Mouse (Mus musculus) forelimb bud, embryonic 11.5 days (tissue): ENCODE results near the gene Spn.
"Not testable (repeated sequence)": the region's sequence is repeated elsewhere in the genome, so short reads cannot be mapped to it uniquely, and the experiment has no call there.

ENCODE experiments used
- DNase-seq: peaks from one replicate; pipeline ENCODE4 v3.0.0-alpha.2; 2012; ENCODE audit warnings: low read depth, low spot score

Gene Spn

DNA sequence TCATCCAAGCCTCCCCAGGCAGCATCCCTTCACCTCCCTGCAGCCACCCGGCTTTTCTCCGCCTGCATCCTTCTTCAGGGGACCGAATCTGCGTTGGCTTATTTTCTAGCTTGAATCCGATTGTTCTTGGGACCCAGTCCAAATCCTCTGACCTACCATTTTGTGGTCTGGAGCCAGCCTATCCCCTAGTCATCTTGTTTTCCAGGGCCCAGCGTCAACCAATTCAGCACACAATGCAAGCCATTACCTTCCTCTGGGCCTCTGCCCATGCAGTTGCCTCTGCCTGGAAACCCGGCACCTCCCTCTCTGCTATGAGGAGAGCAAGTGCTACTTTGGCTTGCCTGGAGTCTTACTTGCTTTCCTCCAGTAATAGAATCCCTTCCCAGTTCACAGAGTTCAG is 32.1 kb downstream of the Spn start:
- DNase-seq, result no peak

- DNase-seq, result peak; percentile 95
Observed at GRCm38 (mm10) chr7:127104560-127105332, 32.9 kb downstream of the Spn start.

GRCm38 (mm10) chr7:127103960-127104359 is 33.7 kb downstream of the Spn start:
- DNase-seq, result no peak

DNA sequence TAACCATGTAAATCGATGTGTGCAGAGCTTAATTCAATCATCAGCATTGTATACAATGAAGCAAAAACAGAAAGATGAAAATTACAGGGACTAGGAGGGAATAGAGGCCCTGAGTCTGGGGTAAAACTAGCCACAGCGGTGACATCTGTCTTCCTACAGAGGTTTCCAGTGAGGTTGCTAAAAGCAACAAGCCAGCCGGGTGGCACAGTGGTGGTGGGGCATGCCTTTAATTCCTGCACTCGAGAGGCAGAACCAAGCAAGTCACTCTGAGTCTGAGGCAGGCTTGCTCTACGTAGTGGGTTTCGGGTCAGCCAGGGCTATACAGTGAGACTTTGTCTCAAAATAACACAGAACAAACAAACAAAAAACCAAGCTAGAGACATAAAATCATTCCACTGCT is 35.5 kb downstream of the Spn start:
- no peak for DNase-seq

DNA sequence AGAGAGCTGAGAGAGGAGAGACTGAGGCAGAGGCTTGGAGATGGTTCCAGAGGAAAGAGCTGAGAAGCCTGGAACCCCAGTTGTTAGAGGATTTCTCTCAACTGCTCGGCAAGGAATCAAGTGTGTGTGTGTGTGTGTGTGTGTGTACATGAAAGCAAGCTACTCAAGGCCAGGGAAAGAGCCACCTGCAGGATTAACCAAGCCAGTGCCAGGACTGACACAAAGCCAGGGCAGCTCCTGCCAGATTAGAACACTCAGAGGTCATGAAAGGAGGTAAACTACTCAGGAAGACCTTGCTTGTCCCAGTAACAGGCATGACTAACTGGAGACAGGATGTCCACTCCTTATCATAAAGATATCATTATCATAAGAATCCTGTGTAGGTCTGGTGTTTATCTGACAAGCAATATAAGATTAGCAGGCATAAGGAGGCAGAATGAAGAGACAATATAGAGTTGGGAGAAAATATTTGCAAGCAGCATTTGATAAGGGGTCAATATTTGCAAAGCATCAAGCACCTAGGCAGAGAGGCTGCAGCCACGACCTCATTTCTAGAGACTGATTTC is 36.1 kb downstream of the Spn start:
- no peak for DNase-seq

DNA sequence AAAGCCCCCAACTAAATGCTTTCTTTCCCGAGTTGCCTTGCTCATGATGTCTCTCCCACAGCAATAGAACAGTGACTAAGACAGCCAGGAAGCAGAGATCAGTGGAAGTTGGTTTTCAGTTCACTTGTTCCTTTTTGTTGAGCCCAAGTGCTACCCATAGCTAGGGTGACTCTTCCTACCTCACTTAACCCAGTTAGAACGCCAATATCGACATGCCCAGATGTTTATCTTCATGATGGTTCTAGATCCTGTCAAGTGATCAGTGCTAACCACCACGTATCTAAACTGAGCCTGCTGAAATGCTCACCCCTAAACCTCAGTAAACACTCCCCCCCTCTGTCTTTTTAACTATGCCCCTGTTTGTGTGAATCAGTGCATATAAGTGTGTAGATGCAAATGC is 38.1 kb downstream of the Spn start:
- DNase-seq, result no peak

DNA sequence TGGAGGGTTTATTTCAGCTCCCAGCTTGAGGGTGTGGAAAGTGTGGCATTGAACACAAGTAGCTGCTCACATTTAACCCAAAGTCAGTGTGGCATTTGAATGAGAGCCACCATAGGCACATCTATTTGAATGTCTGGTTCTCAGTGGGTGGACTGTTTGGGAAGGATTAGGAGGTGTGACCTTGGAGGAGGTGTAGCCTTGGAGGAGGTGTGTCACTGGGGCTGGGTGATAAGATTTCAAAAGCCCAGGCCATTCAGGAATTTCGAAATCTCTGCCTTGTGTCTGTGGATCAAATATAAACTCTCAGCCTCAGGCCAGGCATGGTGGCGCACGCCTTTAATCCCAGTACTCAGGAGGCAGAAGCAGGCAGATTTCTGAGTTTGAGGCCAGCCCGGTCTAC is 38.7 kb downstream of the Spn start:
- no peak for DNase-seq

DNA sequence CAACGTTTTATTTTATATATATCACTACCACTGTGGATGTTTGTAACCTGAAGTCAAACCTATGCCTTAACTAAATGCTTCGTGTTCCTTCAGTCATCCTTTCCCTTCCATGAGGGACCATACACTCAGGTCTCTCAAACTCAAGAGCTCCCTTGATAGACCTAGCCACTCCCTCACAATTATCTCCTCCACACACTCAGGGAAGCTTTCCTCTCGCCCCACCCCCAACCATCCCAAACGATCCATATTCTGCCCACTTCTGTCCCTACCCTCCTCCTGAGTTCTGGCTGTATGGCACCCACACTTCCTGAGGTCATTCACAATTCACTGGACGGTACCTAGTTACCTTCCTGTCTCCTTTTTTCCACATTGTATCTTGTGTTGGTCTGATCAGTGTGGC is 39.1 kb downstream of the Spn start:
- no peak for DNase-seq

- DNase-seq, result no peak
Observed at GRCm38 (mm10) chr7:127096456-127096855, 41.2 kb downstream of the Spn start.

- no peak for DNase-seq
Observed at GRCm38 (mm10) chr7:127093914-127094313, 43.7 kb downstream of the Spn start.

- peak; percentile 24 for DNase-seq
Observed at GRCm38 (mm10) chr7:127091114-127091896, 46.3 kb downstream of the Spn start, which contains the start of gene AI467606. TSS of gene AI467606 (plus strand) at chr7:127091359.

DNA sequence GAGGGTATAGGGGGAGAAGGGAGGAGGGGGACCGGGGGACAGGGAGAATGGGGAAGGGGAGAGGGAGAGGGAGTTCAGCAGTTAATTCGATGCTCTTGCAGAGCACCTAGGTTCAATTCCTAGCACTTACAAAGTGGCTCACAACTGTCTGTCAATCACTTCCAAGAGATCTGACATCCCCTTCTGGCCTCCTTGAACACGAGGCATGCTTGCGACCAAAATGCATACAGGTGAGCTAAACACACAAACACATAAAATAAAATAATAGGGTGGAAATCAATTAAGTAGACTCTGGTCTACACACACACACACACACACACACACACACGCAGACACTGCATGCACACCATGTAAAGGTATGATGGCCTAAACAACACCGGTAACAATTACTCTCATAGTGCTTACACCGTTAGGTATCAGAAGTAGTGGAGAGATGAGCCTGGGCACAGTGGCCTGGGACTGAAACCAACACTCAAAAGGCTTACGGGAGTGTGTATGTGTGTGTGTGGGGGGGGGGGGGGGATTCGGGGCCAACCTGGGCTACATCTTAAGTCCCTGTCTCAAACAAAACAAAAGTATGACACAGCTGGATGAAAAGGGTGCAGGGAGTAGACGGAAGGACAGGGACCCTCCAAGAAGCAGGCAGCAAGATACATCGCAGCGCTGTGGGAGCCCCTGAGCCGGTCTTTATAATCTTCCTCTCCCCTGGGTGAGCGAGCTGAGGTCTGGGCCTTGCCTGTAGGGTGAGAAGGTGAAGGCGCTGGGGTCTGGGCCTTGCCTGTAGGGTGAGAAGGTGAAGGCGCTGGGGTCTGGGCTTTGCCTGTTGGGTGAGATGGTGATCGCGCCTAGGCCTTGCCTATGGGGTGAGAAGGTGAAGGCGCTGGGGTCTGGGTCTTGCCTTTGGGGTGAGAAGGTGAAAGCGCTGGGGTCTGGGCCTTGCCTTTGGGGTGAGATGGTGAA is 47.2 kb downstream of the Spn start:
- DNase-seq, result no peak

DNA sequence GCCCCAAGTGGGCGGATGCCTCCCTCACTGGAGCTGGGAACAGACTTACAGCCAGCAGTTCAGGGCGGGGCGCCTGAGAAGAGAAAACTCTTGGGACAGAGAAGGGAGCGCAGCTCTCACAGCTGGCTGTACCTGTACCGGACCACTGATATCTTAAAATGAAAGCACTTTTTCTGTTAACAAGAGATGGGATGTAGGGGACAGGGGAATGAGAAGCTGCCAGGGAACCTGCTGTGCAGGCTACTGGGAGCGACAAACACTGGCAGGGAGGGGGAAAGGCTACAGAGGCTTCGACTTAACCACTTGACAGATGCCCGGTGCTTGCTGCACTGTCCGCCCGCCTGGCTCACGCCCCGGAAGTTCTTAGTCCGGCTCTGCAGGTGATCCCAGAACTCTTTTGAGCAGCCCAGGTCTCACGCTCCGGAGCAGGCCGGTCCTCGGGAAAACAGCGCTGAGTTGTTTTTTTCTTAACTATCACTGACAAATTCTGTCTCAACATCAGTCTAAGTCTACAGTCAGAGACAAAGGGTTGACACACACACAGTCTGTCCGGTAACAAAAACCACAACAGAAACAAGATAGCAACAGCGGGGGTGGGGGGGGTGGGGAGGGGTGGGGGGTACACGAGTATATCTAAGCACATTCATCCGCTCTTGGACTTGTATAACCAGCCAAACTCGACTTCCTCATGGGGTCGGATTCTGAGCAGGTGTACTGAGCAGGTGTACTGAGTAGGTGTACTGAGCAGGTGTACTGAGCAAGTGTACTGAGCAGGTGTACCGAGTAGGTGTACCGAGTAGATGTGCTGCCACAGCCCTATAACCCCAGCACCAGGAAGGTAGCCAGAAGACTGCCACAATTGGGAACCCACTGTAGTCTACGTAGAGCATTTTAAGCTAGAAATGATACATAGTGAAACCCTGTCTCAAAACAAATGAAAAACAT is 48.5 kb downstream of the Spn start:
- DNase-seq, result no peak

DNA sequence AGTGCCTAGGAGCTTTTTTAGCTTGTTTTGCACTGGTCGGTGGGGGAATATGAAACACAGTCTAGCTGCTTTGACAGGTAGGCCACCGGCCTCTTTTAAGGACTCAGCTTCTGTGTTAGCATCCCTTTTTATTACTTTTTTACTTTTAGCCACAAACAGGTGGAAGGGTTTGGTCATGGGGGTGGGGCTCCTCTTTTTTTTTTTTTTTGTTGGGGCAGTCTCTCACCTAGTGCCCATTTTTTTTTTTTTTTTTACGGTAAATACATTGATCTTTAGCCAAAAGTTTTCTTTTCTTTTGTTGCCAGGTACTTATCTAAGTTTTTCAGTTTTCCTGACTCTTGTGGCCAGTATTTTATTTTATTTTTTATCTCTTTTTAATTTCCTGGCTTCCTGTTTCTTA is 49.5 kb downstream of the Spn start:
- DNase-seq, result no peak

GRCm38 (mm10) chr7:127087278-127088010 is 50.2 kb downstream of the Spn start, which contains the start of gene Zg16:
TSS of gene Zg16 (minus strand) at chr7:127087328.
- not testable (repeated sequence) for DNase-seq

DNA sequence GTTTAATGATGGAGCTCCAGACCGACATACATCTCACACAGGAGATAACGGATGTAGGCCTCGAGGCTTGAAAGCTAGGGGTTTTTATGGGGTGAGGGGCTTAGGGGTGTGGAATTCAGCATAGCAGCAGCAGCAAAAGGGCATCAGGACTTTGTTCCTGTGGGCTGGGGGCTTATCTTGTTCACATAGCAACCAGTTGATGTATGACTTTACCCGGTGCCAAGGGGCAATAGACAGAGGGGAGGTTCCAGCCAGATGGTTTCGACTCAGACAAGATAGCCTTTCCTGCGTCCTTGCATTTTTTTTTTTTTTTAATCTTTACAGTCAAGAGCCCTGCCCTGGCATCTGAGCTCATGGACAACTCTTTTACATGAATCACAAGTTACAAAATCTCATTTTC is 51.9 kb downstream of the Spn start:
- not testable (repeated sequence) for DNase-seq

DNA sequence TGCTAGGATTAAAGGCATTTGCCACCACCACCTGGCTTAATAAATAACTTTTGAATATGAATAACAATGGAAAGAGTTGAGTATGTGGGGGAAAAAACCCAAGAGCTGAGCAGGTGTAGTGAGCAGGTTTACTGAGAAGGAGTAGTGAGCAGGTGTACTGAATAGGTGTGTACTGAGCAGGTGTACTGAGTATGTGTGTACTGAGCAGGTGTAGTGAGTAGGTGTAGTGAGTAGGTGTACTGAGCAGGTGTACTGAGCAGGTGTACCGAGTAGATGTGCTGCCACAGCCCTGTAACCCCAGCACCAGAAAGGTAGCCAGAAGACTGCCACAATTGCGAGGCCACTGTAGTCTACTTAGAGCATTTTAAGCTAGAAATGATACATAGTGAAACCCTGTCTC is 52.8 kb downstream of the Spn start:
- no peak for DNase-seq

- DNase-seq, result no peak
Observed at GRCm38 (mm10) chr7:127083689-127084088, 53.9 kb downstream of the Spn start.

GRCm38 (mm10) chr7:127082995-127083394 is 54.6 kb downstream of the Spn start:
- no peak for DNase-seq

GRCm38 (mm10) chr7:127082271-127082670 is 55.4 kb downstream of the Spn start:
- no peak for DNase-seq
